ENCODE assay signal across 9 mouse cellular contexts in genomic region chr7:128758948-128759347, GRCm38 (mm10).
"Had no signal": no experiment of that assay in that cellular context is flagged by ENCODE, and none has a peak within 500 bp of the region (broad histone marks: within the 10 kb centered on the region; RNA-seq: fewer than 3 reads in every experiment).

No protein-coding gene starts in this region.

- ATAC-seq: midbrain, embryonic 16.5 days had no signal

- DNase-seq: lung, adult 18-20 months; lung, embryonic 14.5 days; lung, postnatal 10 days; lung, postnatal 4 days; midbrain, embryonic 14.5 days; right cerebral cortex, postnatal 14 days; thymus, adult 2 months; thymus, postnatal 36 days had no signal
